Mouse (Mus musculus): ENCODE measurements around the gene Carmil1. TPM values are rescaled to one million over a fixed set of nuclear protein-coding genes. Genes with fewer than 3 reads are reported as not detected.

Carmil1 gene
- polyA plus RNA-seq, 1 experiment from 2014 or later = 5.9 TPM

DNA sequence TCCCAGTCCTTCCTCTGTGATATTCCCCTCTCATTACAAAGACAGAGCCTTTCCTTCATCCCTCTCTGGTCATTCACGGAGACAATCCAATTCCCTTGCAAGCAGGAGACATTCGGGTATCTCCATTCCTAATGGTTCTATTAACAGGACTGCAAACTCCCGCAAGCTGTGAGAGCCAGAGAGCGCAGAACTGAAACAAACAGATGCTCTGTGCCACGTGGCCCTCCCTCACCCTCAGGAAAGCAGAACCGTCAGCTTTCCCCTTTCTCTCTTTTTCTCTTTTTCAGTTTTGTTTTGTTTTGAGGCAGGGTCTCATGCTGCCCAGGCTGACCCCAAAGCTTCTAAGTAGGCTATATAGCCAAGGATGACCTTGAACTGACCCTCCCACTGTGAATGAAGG lies 74.5 kb downstream of the Carmil1 start:
- no peak overlapping the region for H3K4me3 ChIP-seq (ENCODE audit: low read depth, low read length)
- WGBS (ENCODE audit: insufficient replicate concordance) = 64% methylated on average over 6 of the region's 6 CpGs
- no peaks in the 10 kb centered on the region for H3K27me3 ChIP-seq (ENCODE audit: insufficient read depth, low read length)
- H3K9ac ChIP-seq (replicated peaks) = no peak overlapping the region
- no peaks in the 10 kb centered on the region for H3K36me3 ChIP-seq (replicated peaks; ENCODE audit: insufficient read depth, low read length)
- TF ChIP-seq EP300 (IDR thresholded peaks at IDR 0.05; ENCODE audit: low read depth) = no peak
- no peak for TF ChIP-seq CTCF (IDR thresholded peaks at IDR 0.05; ENCODE audit: low read depth)
- H3K9me3 ChIP-seq (ENCODE audit: low read length) = no peaks in the 10 kb centered on the region
- H3K4me2 ChIP-seq (ENCODE audit: low read depth, low read length) = no peak overlapping the region
- DNase-seq = no peak
- H3K4me1 ChIP-seq (ENCODE audit: insufficient read depth) = no peaks in the 10 kb centered on the region
- ATAC-seq = no peak
- no peak overlapping the region; the same call in 1 of the 2 replicates for H3K27ac ChIP-seq (ENCODE audit: low read depth)

DNA sequence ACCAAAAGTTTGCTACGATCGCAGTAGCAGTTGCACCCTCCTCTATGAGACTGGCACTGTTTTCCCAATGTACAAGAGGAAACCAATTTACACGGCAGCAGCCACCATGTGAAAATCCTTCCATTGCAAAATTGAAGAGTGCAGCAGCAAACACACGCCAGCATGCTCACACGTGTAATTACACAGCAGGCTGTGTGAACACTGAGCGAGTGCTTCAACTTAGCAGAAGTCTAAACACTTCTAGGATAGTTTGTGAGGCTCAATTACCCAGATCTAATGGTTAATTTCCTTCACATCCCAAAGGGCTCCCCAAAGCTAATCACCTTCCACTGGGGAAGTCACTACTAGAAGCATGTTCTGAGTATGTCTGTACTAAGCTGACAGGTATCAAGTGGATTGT lies 78.3 kb downstream of the Carmil1 start:
- no peak overlapping the region for H3K27ac ChIP-seq (ENCODE audit: low read depth)
- ATAC-seq (no peak), DNase-seq (no peak)
- H3K9ac ChIP-seq (replicated peaks) = no peak overlapping the region
- 86% methylated on average over 6 of the region's 6 CpGs for WGBS (ENCODE audit: insufficient replicate concordance)
- H3K36me3 ChIP-seq (replicated peaks; ENCODE audit: insufficient read depth, low read length) = no peaks in the 10 kb centered on the region
- H3K27me3 ChIP-seq (ENCODE audit: insufficient read depth, low read length) = no peaks in the 10 kb centered on the region
- no peaks in the 10 kb centered on the region; the same call in 1 of the 2 replicates for H3K4me1 ChIP-seq (ENCODE audit: insufficient read depth)
- TF ChIP-seq EP300 (IDR thresholded peaks at IDR 0.05; ENCODE audit: low read depth) (no peak), CTCF (IDR thresholded peaks at IDR 0.05; ENCODE audit: low read depth) (no peak)
- H3K9me3 ChIP-seq (ENCODE audit: low read length) = no peaks in the 10 kb centered on the region
- no peak overlapping the region for H3K4me2 ChIP-seq (ENCODE audit: low read depth, low read length)
- H3K4me3 ChIP-seq (ENCODE audit: low read depth, low read length) = no peak overlapping the region

DNA sequence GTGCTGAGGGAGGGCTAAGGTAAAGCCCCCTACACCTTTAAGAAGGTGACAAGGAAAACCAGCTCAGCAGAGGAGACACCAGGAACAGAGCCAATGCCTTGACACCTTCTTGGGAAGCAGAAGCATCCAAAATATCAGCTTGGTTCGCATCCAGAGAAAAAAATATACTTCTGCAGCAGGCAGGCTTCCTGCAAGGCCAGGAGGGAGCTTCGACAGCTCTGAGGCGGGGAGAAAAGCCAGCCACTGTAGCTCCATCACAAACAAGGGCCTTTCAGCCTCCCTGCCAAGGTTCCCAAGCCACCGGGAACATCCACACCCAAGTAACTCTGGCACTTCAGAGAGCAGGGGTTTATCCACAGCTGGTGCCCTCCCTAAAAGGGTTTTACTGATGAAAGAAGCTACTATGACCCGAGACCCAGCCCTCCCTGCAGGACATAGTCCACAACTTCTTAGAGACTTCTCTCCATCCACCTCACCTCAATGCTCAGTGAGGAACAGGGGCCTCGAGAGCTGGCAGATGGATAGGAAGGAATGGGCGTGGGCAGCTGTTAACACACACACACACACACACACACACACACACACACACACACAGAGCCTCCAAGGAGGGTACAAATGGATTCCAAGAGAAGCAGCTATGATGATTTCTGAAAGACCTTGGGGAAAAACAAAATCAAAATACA lies 80.6 kb downstream of the Carmil1 start:
- ATAC-seq (no peak), DNase-seq (no peak)
- Histone ChIP-seq H3K4me2 (ENCODE audit: low read depth, low read length) (no peak overlapping the region), H3K9ac (replicated peaks) (no peak overlapping the region), H3K4me3 (ENCODE audit: low read depth, low read length) (no peak overlapping the region), H3K27ac (ENCODE audit: low read depth) (no peak overlapping the region), H3K36me3 (replicated peaks; ENCODE audit: insufficient read depth, low read length) (no peaks in the 10 kb centered on the region), H3K9me3 (ENCODE audit: low read length) (no peaks in the 10 kb centered on the region), H3K27me3 (ENCODE audit: insufficient read depth, low read length) (no peaks in the 10 kb centered on the region), H3K4me1 (ENCODE audit: insufficient read depth) (no peaks in the 10 kb centered on the region; the same call in 1 of the 2 replicates)
- 53% methylated on average over 7 of the region's 7 CpGs for WGBS (ENCODE audit: insufficient replicate concordance)
- TF ChIP-seq EP300 (IDR thresholded peaks at IDR 0.05; ENCODE audit: low read depth) (no peak), CTCF (IDR thresholded peaks at IDR 0.05; ENCODE audit: low read depth) (no peak)

DNA sequence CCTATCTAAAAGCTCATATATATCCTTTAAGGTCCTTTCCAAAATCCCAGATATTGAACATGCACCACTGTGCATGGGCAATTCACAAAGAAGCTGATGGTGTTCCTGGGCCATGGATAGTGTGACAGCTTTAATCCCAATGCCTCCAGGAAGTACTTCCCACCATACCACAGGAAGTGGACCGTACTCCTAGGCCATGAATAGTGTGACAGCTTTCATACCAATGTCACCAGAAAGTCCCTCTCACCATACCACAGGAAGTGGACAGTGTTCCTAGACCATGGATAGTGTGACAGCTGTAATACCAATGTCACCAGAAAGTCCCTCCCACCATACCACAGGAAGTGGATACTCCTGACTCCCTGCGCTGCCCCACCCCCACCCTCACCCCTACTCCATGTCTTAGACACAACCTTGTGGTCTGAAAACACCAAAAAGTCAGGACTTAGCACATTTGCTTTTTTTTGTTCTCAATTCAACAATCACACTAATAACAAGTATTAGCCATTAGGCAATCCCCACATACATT lies 82.1 kb downstream of the Carmil1 start:
- Histone ChIP-seq H3K9ac (replicated peaks) (no peak overlapping the region), H3K27ac (ENCODE audit: low read depth) (no peak overlapping the region), H3K36me3 (replicated peaks; ENCODE audit: insufficient read depth, low read length) (no peaks in the 10 kb centered on the region), H3K4me2 (ENCODE audit: low read depth, low read length) (no peak overlapping the region), H3K27me3 (ENCODE audit: insufficient read depth, low read length) (no peaks in the 10 kb centered on the region), H3K4me1 (ENCODE audit: insufficient read depth) (no peaks in the 10 kb centered on the region; the same call in 1 of the 2 replicates), H3K4me3 (ENCODE audit: low read depth, low read length) (no peak overlapping the region), H3K9me3 (ENCODE audit: low read length) (peaks cover 7% of the 10 kb centered on the region)
- no peak for DNase-seq
- 59% methylated on average over 2 of the region's 2 CpGs for WGBS (ENCODE audit: insufficient replicate concordance)
- TF ChIP-seq EP300 (IDR thresholded peaks at IDR 0.05; ENCODE audit: low read depth) (no peak), CTCF (IDR thresholded peaks at IDR 0.05; ENCODE audit: low read depth) (no peak)
- ATAC-seq = 0 out of 2 replicates have a peak, but pooled peaks have one; percentile 21

DNA sequence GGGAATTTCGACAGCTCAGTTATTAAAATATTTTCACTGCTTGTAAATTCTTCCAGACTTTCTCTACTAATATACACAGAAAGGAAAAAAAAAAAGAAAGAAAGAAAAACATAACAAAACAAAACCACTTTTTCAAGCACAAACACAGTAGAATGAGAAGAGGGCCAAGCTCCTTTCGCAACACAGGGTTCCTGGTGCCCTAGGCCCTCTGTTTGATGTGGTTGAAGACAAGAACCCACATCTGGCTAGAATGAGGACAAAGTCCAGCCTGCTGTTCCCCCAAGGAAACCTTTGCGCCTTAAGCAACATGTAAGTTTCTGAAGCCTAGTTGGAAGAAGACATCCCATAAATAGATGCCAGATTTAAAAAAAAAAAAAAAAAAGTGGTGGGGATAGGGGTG lies 85.2 kb downstream of the Carmil1 start:
- no peaks in the 10 kb centered on the region for H3K27me3 ChIP-seq (ENCODE audit: insufficient read depth, low read length)
- no peak for ATAC-seq
- DNase-seq = no peak
- H3K4me1 ChIP-seq (ENCODE audit: insufficient read depth) = no peaks in the 10 kb centered on the region; the same call in 1 of the 2 replicates
- H3K4me3 ChIP-seq (ENCODE audit: low read depth, low read length) = no peak overlapping the region
- no peak overlapping the region for H3K4me2 ChIP-seq (ENCODE audit: low read depth, low read length)
- TF ChIP-seq CTCF (IDR thresholded peaks at IDR 0.05; ENCODE audit: low read depth) (no peak), EP300 (IDR thresholded peaks at IDR 0.05; ENCODE audit: low read depth) (no peak)
- 77% methylated on average over 3 of the region's 3 CpGs for WGBS (ENCODE audit: insufficient replicate concordance)
- no peak overlapping the region for H3K9ac ChIP-seq (replicated peaks)
- H3K36me3 ChIP-seq (replicated peaks; ENCODE audit: insufficient read depth, low read length) = no peaks in the 10 kb centered on the region
- H3K9me3 ChIP-seq (ENCODE audit: low read length) = peaks cover 9% of the 10 kb centered on the region
- H3K27ac ChIP-seq (ENCODE audit: low read depth) = no peak overlapping the region

DNA sequence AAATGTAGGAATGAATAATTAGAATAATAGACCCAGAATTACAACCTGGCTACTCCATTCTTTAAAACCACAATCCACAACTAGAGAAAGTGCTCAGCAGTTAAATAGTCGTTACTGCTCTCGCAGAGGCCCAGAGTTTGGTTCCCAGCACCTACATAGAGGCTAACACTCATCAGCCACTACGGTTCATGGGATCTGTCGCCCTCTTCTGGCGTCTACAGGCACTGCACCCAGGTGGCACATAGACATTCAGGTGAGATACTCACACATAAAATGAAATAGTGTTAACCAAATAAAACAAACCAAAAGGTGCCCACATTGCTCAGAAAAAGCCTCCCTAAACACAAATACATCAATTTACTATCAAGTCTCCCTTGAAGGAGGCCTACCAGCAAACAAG lies 86.6 kb downstream of the Carmil1 start:
- Histone ChIP-seq H3K9ac (replicated peaks) (no peak overlapping the region), H3K4me2 (ENCODE audit: low read depth, low read length) (no peak overlapping the region), H3K36me3 (replicated peaks; ENCODE audit: insufficient read depth, low read length) (no peaks in the 10 kb centered on the region), H3K9me3 (ENCODE audit: low read length) (peaks cover 9% of the 10 kb centered on the region), H3K4me3 (ENCODE audit: low read depth, low read length) (no peak overlapping the region), H3K27me3 (ENCODE audit: insufficient read depth, low read length) (no peaks in the 10 kb centered on the region), H3K27ac (ENCODE audit: low read depth) (no peak overlapping the region), H3K4me1 (ENCODE audit: insufficient read depth) (no peaks in the 10 kb centered on the region; the same call in 1 of the 2 replicates)
- peak; percentile 23 for DNase-seq
- TF ChIP-seq CTCF (IDR thresholded peaks at IDR 0.05; ENCODE audit: low read depth) = peak; percentile 69
- TF ChIP-seq EP300 (IDR thresholded peaks at IDR 0.05; ENCODE audit: low read depth) = no peak
- WGBS (ENCODE audit: insufficient replicate concordance) = 77% methylated on average over 5 of the region's 5 CpGs
- no peak for ATAC-seq

Data from liver, postnatal 0 days (tissue).